Comparison of ENCODE assay signal across 7 mouse cellular contexts in genomic region chr9:21617066-21617465, GRCm38 (mm10). TPM values are rescaled to one million over a fixed set of nuclear protein-coding genes. Genes with fewer than 3 reads are reported as not detected.
DNase-seq lines count a peak whose midpoint lies in the region; ATAC-seq and TF ChIP-seq lines count a peak whose summit lies in the region.

No protein-coding gene starts in this region.

- H3K36me3 ChIP-seq in E14TG2a.4 (ENCODE audit: insufficient read depth, low read length) = peaks cover 16% of the 10 kb centered on the region
- H3K36me3 ChIP-seq in intestine, embryonic 15.5 days = no peaks in the 10 kb centered on the region
- H3K36me3 ChIP-seq in midbrain, embryonic 11.5 days (ENCODE audit: control insufficient read depth, insufficient read depth, low read length) = no peaks in the 10 kb centered on the region; the same call in 1 of the 2 replicates

- H3K4me3 ChIP-seq in E14TG2a.4 (replicated peaks; ENCODE audit: low read length) = peak overlapping the region; percentile 89
- peak overlapping the region; percentile 92 for H3K4me3 ChIP-seq in intestine, embryonic 15.5 days (replicated peaks)
- H3K4me3 ChIP-seq in midbrain, embryonic 11.5 days (ENCODE audit: low read depth, low read length) = peak overlapping the region; percentile 60

- H3K9me3 ChIP-seq in E14TG2a.4 (ENCODE audit: low read length) = no peaks in the 10 kb centered on the region
- no peaks in the 10 kb centered on the region for H3K9me3 ChIP-seq in intestine, embryonic 15.5 days
- no peaks in the 10 kb centered on the region for H3K9me3 ChIP-seq in midbrain, embryonic 11.5 days (ENCODE audit: control insufficient read depth, low read length)

- peak overlapping the region; percentile 92 for H3K9ac ChIP-seq in intestine, embryonic 15.5 days
- H3K9ac ChIP-seq in midbrain, embryonic 11.5 days (ENCODE audit: low read length) = peak overlapping the region; percentile 86

- WGBS in intestine, embryonic 15.5 days = 8% methylated on average over 10 of the region's 10 CpGs
- WGBS in midbrain, embryonic 11.5 days = 8% methylated on average over 10 of the region's 10 CpGs

- peak; percentile 43 for DNase-seq in 416B (ENCODE audit: low read depth)
- DNase-seq in midbrain, embryonic 11.5 days (ENCODE audit: low spot score, missing footprints) = peak; percentile 93
- no peak for DNase-seq in frontal cortex, adult 2 months (ENCODE audit: extremely low spot score in 1 of 2, low spot score in 1 of 2)
- DNase-seq in ovary, postnatal 10 days (ENCODE audit: low spot score) = no peak

- H3K4me2 ChIP-seq in intestine, embryonic 15.5 days (replicated peaks) = peak overlapping the region; percentile 70
- peak overlapping the region; percentile 61 for H3K4me2 ChIP-seq in midbrain, embryonic 11.5 days

- peaks cover 57% of the 10 kb centered on the region for H3K4me1 ChIP-seq in E14TG2a.4 (replicated peaks; ENCODE audit: low read depth, low read length)
- H3K4me1 ChIP-seq in intestine, embryonic 15.5 days (replicated peaks) = peaks cover 13% of the 10 kb centered on the region; the same call in 1 of the 2 replicates
- H3K4me1 ChIP-seq in midbrain, embryonic 11.5 days (ENCODE audit: control insufficient read depth, insufficient read depth, low read length) = peaks cover 13% of the 10 kb centered on the region

- no peaks in the 10 kb centered on the region for H3K27me3 ChIP-seq in E14TG2a.4 (ENCODE audit: insufficient read depth, low read length)
- H3K27me3 ChIP-seq in intestine, embryonic 15.5 days (replicated peaks) = no peaks in the 10 kb centered on the region
- H3K27me3 ChIP-seq in midbrain, embryonic 11.5 days (ENCODE audit: control insufficient read depth, insufficient read depth, low read length) = no peaks in the 10 kb centered on the region

- ATAC-seq in erythroid progenitor cell, adult 5-6 weeks (replicated peaks; ENCODE audit: low FRiP score, poor library complexity, severe bottlenecking) = 0 out of 2 replicates have a peak, but pooled peaks have one; percentile 39
- no peak for ATAC-seq in intestine, embryonic 15.5 days
- ATAC-seq in midbrain, embryonic 11.5 days (ENCODE audit: low FRiP score) = no peak

- TF ChIP-seq CTCF in E14TG2a.4 (conservative IDR thresholded peaks at IDR 0.05; ENCODE audit: low read length) = no peak

- H3K27ac ChIP-seq in intestine, embryonic 15.5 days = peak overlapping the region; percentile 97
- peak overlapping the region; percentile 87 for H3K27ac ChIP-seq in midbrain, embryonic 11.5 days (ENCODE audit: low read depth, low read length)

RNA-seq across cellular contexts. Expression of gene Smarca4, which starts 1.1 kb away (rescaled TPM):
- 48.2 and 58.4 TPM in 2 replicates for total RNA-seq in erythroid progenitor cell, adult 5-6 weeks (2015; ENCODE audit: low replicate concordance)
- total RNA-seq in erythroid progenitor cell, adult 5-6 weeks (2017; ENCODE audit: low replicate concordance) = 61.2 and 65.4 TPM in 2 replicates
- polyA plus RNA-seq in intestine, embryonic 15.5 days (2015; fragmentation: Nextera tagmentation; extraction: Ambion mirVana) = 67.0 and 68.6 TPM in 2 replicates
- polyA plus RNA-seq in midbrain, embryonic 11.5 days (2014; fragmentation: Nextera tagmentation; extraction: Ambion mirVana) = 126 and 136 TPM in 2 replicates
- polyA plus RNA-seq in frontal cortex, adult 2 months (2012; rRNA removed) = 77.8 and 83.8 TPM in 2 replicates

RNA-seq across cellular contexts. Expression of gene Yipf2, which starts 24.4 kb away (rescaled TPM):
- 1.7 TPM in 1 of 2 replicates, not detected in the other for total RNA-seq in erythroid progenitor cell, adult 5-6 weeks (2015; ENCODE audit: low replicate concordance)
- 1.5 and 5.8 TPM in 2 replicates for total RNA-seq in erythroid progenitor cell, adult 5-6 weeks (2017; ENCODE audit: low replicate concordance)
- polyA plus RNA-seq in intestine, embryonic 15.5 days (2015; fragmentation: Nextera tagmentation; extraction: Ambion mirVana) = 25.2 and 34.3 TPM in 2 replicates
- polyA plus RNA-seq in midbrain, embryonic 11.5 days (2014; fragmentation: Nextera tagmentation; extraction: Ambion mirVana) = 14.8 and 15.1 TPM in 2 replicates
- 27.6 and 27.8 TPM in 2 replicates for polyA plus RNA-seq in frontal cortex, adult 2 months (2012; rRNA removed)

RNA-seq across cellular contexts. Expression of gene Timm29, which starts 24.5 kb away (rescaled TPM):
- total RNA-seq in erythroid progenitor cell, adult 5-6 weeks (2015; ENCODE audit: low replicate concordance) = 21.3 and 26.4 TPM in 2 replicates
- total RNA-seq in erythroid progenitor cell, adult 5-6 weeks (2017; ENCODE audit: low replicate concordance) = 23.0 and 27.2 TPM in 2 replicates
- polyA plus RNA-seq in intestine, embryonic 15.5 days (2015; fragmentation: Nextera tagmentation; extraction: Ambion mirVana) = 27.3 and 29.3 TPM in 2 replicates
- 57.9 and 59.9 TPM in 2 replicates for polyA plus RNA-seq in midbrain, embryonic 11.5 days (2014; fragmentation: Nextera tagmentation; extraction: Ambion mirVana)
- polyA plus RNA-seq in frontal cortex, adult 2 months (2012; rRNA removed) = 53.2 TPM in 2 replicates

Comparison
In these comparisons a context has a peak if more than half of its experiments do, and no peak if none do; other contexts are left out.
1. DNase-seq: peak in 416B (single experiment) and midbrain, embryonic 11.5 days (single experiment); none in frontal cortex, adult 2 months (0 of 2) and ovary, postnatal 10 days (single experiment).
2. Peak in every context shown above with its lines, with median percentiles within 50 percentile points of each other: H3K4me3 ChIP-seq.